Mouse (Mus musculus): ENCODE data around the gene Wnt8b. TPM values are rescaled to one million over a fixed set of nuclear protein-coding genes. Genes with fewer than 3 reads are reported as not detected.

The Wnt8b gene
- total RNA-seq, 2 experiments from 2014 or later: not detected

- ATAC-seq (replicated peaks; ENCODE audit: poor library complexity): peak; percentile 97
These were observed 61.8 kb downstream of the Wnt8b start, which contains the start of gene Ndufb8 for GRCm38 (mm10) chr19:44554861-44555590. TSS of gene Ndufb8 (minus strand) at chr19:44555440.

GRCm38 (mm10) chr19:44562652-44563206 lies 69.5 kb downstream of the Wnt8b start, which contains the start of gene Hif1an:
TSS of gene Hif1an (plus strand) at chr19:44562850.
- peak; percentile 98 for ATAC-seq (replicated peaks; ENCODE audit: poor library complexity)

Other genes starting within 250 kb of the Wnt8b start
- gene Scd2, start 199.8 kb upstream of the Wnt8b start, total RNA-seq (2015): 95.4 and 101 TPM in 2 replicates
- 88.5 and 107 TPM in 2 replicates for gene Scd2, start 199.8 kb upstream of the Wnt8b start, total RNA-seq (2017)
- gene Scd4, start 160.4 kb upstream of the Wnt8b start, total RNA-seq (2015): 0.35 TPM in 1 of 2 replicates, not detected in the other
- not detected in 2 replicates for gene Scd4, start 160.4 kb upstream of the Wnt8b start, total RNA-seq (2017)
- 0.46 and 0.49 TPM in 2 replicates for gene Scd1, start 85.6 kb upstream of the Wnt8b start, total RNA-seq (2015)
- gene Scd1, start 85.6 kb upstream of the Wnt8b start, total RNA-seq (2017): 0.54 and 1.1 TPM in 2 replicates
- gene Sec31b, start 52.4 kb downstream of the Wnt8b start, total RNA-seq (2015): 0.52 and 0.54 TPM in 2 replicates
- 1.4 and 3.9 TPM in 2 replicates for gene Sec31b, start 52.4 kb downstream of the Wnt8b start, total RNA-seq (2017)
- gene Gm20538, start 59.4 kb downstream of the Wnt8b start, total RNA-seq (2015): 2.2 TPM in 1 of 2 replicates, not detected in the other
- not detected in 2 replicates for gene Gm20538, start 59.4 kb downstream of the Wnt8b start, total RNA-seq (2017)
- gene Ndufb8, start 62.0 kb downstream of the Wnt8b start, total RNA-seq (2015): 361 and 370 TPM in 2 replicates
- 243 and 315 TPM in 2 replicates for gene Ndufb8, start 62.0 kb downstream of the Wnt8b start, total RNA-seq (2017)
- gene Hif1an, start 69.4 kb downstream of the Wnt8b start, total RNA-seq (2015): 5.6 and 6.7 TPM in 2 replicates
- 6.6 and 9.4 TPM in 2 replicates for gene Hif1an, start 69.4 kb downstream of the Wnt8b start, total RNA-seq (2017)

All from megakaryocyte progenitor cell, adult 5-6 weeks (primary cell).